Mouse (Mus musculus) G1E (cell line): ENCODE measurements at regions not wholly inside any gene's neighbourhood (a gene's known extent, or its start where the extent isn't known, plus 50 kb on each side); places are given as distances from the start of the nearest gene placed in this dataset.

ENCODE experiments used
- CTCF ChIP-seq: IDR thresholded peaks from 2 replicates; pipeline ENCODE4 v1.5.1; 2012; ENCODE audit warnings: low read depth, low read length, inconsistent platforms, mixed read lengths
- GATA1 ChIP-seq: IDR thresholded peaks from 2 replicates; pipeline ENCODE4 v1.6.1; 2012; ENCODE audit warnings: borderline replicate concordance, low read length, inconsistent platforms, mixed read lengths
- GATA2 ChIP-seq: IDR thresholded peaks from 2 replicates; pipeline ENCODE4 v1.6.1; 2012; ENCODE audit warnings: low read depth, low read length, inconsistent platforms, borderline replicate concordance
- POLR2AphosphoS5 ChIP-seq: IDR thresholded peaks from 2 replicates; pipeline ENCODE4 v1.6.1; 2012; ENCODE audit warnings: low read depth, low read length, inconsistent platforms; ENCODE audit not compliant: insufficient replicate concordance
- TAL1 ChIP-seq: conservative IDR thresholded peaks from 2 replicates; pipeline ENCODE4 v1.6.1; 2012; ENCODE audit warnings: low read depth, low read length, inconsistent platforms, mixed read lengths

GRCm38 (mm10) chr1:119217387-119217786 is 164.0 kb upstream of the Gli2 start:
- TF ChIP-seq GATA2 (no peak), CTCF (no peak), GATA1 (no peak), TAL1 (no peak), POLR2AphosphoS5 (no peak)
